Mouse (Mus musculus): ENCODE data around the gene Gamt.

GRCm38 (mm10) chr10:80301256-80302081, 40.7 kb upstream of the Gamt start:
- TF ChIP-seq CTCF (IDR thresholded peaks at IDR 0.05; ENCODE audit: borderline replicate concordance, insufficient read depth, low read length) (no peak), POLR2A (IDR thresholded peaks at IDR 0.05; ENCODE audit: low read depth, low read length) (no peak)
